Mouse (Mus musculus): ENCODE measurements around the gene Hal.

Gene Hal

DNA sequence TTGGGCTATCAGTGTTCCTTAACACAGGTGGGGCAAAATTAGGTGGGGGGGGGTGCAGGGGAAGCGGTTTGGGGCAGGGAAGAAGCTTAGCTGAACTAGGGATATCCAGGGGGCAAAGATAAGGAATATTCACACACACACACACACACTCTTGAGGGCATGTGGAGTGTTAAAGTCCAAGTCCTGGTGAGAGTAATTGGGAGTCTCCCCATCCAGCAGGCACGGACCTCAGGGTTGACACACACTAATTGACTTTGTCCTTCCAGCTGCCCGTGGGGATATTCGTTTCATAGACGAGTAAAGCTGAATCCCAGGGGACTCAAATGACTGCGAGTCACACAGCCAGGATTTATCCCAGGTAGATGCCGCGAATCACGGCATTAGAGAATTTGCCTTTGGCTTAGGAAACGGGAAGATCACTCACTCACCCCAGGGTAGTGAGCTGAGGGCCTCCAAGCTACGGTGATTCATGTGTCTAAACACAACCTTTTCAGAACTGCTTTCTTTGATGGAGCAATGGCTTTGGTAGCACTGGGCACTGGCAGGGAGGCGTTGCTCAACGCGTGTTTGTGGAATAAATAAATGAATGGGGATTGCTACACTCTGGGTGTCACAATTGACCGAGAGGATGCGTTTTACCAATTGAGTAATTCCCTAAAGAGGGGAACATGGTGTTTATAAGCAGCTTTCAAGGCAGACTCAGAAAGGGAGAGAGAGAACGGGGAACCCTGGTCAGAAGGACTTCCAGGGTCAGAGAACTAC, at the start of gene Hal:
Gene Hal, plus strand, starts transcription at position 703 of the 762 bp plus-strand sequence.
- DNase-seq (ENCODE audit: low read depth): no peak

DNA sequence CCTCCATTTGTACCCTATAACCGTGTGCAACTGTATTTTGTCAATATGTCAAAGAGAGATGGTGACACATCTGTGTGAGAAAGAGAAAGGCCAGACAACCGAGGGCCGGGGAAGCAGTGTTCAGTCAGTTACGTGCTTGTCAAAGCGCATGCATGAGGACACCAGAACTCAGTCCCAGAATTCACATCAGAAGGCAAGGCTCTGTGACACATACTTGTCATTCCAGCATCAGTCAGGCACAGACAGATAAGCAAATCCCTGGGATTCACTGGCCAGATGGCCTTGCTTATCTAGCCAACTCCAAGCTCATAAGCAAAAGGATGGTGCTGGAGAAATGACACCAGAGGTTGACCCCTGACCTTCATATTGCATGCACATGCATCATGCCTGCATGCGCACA, 47.1 kb upstream of the Hal start:
- no peak for DNase-seq (ENCODE audit: low read depth)

DNA sequence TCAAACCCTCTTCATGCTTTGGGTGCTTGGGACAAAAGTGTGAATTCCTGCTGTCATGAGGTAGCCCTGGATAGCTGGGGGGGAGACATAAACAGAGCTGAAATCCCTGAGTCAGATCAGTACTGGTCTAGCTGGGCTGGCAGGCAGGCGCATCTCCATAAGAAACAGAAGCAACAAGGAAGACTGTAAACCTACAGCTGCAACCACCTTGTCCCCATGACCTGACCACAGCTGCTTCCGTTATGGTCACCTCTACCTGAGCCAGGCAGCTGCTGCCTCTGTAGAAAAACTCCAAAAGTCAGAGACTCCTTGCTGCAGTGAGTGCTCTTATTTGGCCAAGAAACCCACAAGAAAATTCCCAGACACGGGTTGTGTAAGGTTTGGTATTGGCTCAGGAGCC, 46.4 kb upstream of the Hal start:
- DNase-seq (ENCODE audit: low read depth): peak; percentile 37

DNA sequence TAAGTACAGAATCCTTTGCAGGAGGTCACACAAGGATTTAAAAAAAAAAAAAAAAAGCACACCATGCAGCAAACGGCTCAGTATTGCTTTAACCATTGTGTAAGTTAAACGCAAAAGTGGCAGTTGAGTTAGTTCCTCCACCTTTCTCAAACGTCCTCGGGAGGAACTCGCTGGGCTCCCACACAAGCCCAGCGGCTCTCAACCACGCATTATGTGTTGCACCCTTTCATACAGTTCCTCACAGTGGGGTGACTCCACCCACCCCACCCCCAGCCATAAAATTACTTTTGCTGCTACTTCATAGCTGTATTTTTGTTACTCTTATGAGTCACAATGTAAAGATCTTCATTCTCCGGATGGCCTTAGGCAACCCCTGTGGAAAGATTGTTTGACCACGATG, 44.2 kb upstream of the Hal start:
- peak; percentile 36 for DNase-seq (ENCODE audit: low read depth)

DNA sequence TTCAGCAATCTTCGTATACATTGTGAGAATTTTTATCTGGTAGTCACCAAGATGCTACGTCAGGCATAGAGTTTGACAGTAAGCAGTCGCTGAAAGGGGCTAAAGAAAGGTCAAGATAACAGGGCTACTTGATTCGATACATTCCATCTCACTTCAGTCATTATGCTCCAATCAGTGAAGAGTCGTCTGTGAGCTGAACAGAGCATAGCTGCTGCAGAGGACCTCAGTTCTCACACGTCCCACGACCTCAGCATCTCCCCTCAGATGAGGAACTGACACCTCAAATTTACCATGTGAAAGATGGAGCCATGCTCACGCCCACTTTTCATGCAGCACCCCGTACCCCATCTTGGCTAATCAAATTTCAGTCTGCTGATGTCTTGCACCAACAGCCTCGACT, 41.2 kb upstream of the Hal start:
- peak; percentile 9 for DNase-seq (ENCODE audit: low read depth)

DNA sequence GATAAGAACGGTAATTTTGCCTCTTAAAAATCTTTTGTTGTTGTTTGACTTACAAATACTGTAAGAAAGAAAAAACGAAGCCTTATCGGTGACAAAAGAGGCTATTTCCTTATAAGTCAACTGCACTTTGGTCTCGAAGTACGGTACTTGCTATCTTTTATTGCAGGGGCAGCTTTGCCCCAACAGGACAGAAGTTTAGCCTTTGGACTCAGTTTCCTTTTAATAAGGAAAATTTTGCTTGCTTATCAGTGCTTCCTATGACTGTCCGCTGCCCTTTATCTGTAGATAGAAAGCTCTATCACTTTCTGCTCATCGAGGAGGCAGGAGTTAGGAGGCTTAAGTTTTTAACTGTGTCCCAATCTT, 33.9 kb upstream of the Hal start:
- no peak for DNase-seq (ENCODE audit: low read depth)

DNA sequence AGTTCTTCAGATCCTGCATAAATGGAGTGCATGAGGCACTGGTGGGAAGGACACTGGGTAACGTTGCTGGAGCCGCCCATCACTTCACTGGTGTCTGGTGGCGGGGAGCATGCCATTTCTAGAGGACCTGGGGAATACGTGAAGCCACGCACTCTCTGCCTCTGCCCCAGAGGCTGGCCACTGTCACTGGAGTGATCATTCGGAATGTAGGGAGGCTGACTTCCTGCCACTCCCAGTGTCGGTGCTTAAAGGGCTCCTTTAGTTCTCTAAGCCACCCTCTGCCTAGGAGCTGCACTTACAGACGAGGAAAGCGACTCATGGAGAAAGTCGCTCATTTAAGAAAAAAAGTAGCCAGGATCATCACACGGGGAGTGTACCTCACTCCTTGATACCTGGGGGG, 28.5 kb upstream of the Hal start:
- no peak for DNase-seq (ENCODE audit: low read depth)

DNA sequence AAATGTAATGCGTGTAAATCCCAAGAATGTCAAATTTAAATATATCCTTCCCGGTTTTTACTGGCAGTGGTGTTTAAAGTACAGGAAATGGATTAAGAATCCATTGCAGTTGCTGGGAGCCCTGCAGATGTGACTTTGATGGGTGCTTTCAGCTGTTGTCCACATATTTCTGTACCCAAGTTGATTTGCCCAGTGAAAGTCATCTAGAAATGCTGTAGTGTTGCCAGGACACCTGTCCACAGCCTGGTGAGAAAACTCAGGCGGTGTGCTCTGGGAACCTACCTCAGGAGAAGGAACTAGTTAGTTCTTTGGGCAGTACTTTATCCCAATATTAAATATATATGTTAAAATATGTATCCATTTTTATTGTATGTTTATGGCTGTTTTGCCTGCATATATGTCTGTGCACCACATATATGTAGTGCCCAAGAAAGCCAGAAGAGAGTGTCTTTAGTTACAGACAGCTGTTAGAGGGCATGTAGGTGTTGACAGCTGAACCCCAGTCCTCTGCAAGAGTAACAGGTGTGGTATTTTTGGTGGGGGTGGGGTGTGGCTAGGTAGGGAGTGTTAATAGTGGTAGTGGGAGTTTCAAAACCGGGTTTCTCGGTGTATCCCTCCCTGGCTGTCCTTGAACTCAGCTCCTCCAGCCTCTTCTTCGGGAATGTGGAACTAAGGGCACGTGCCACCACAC, 25.7 kb upstream of the Hal start:
- no peak for DNase-seq (ENCODE audit: low read depth)

DNA sequence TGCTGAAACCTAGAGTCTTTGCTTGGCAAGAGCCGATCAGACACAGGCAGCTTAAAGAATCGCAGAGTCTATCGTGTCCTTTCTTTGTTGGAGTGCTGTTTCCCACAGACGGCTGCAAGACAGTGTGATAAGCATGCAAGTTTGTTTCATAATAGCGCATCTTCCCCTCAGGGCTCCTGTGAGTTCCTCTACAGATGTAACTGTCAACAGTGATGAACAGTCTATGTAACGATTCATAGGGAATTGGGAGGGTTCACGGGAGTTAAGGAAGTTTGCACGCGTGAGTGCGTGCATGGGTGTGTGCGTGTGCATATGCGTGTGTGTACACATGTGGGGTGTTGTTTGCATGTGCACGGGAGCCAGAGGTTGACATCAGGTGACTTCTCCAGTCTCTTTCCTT, 25.0 kb upstream of the Hal start:
- DNase-seq (ENCODE audit: low read depth): no peak

DNA sequence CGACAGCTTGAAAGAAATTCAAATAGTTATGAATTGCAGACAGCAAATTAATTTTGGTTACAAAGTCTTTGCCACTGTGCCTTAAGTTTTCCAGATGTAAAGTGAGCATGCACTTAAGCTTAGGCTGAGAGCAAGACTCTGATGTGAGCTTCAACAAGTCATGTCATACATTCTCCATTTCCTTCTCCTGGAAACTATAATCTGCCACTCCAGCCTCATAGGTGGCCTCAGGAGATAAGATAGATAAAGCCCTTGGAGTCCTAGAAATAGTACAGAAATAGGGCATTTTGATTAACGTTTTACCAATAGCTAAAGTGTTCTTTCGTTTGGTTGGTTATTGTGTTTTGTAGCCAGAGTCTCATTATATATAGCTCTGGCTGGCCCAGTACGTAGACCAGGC, 21.3 kb upstream of the Hal start:
- DNase-seq (ENCODE audit: low read depth): no peak

DNA sequence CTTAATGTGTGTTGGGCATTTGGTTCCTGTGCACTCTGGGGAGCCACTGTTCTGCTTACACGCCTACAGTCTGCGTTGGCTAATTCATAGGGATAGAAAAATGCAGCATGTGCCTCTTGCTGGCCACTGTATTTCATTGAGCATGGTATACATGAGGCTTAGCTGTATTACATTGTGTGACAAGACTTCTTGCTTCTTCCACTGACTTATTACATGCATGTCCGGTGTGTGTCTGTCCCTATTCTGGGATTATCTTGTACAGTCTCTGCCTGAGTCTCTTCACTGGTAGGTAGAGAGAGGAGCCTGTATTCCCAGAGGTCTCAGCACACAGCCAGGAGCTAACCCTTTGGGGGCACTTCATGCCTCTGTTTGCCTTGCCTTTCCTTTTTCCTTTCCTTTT, 20.8 kb upstream of the Hal start:
- DNase-seq (ENCODE audit: low read depth): peak; percentile 63

DNA sequence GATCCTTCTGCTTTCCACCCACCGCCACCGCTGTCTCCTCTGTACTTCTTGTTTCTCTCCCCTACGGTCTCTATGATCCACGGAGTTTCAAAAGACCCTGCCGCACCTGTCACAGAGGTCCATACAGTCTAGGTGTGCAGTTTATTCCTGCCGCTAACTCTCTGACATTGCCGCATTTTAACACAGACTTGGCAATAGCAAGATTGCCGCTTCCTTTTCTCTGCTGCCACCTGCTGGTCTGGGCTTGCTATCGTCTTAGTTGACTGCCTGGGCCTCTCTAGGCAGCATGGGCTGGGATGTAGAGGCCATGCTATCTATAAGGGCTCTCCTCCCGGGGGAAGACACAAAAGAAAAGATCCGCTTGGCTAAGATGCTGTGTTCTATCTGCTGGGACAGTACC, 17.2 kb upstream of the Hal start:
- peak; percentile 91 for DNase-seq (ENCODE audit: low read depth)

DNA sequence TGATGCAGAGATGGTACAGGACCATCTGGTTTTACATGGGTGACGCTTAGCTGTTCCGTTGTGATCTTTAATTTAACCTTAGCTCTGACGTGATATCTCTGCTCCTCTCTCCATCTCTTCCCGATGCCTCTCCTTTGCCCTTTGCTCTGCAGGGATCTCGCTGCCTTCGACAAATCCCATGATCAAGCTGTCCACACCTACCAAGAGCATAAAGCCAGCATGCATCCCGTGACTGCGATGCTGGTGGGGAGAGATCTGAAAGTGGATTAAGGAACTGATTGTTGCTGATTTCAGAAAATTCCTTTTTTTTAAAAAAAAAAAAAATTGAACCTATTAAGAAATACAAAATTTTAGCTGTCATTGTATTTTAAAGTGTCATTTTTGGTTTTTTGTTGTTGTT, 4.1 kb upstream of the Hal start:
- DNase-seq (ENCODE audit: low read depth): no peak

DNA sequence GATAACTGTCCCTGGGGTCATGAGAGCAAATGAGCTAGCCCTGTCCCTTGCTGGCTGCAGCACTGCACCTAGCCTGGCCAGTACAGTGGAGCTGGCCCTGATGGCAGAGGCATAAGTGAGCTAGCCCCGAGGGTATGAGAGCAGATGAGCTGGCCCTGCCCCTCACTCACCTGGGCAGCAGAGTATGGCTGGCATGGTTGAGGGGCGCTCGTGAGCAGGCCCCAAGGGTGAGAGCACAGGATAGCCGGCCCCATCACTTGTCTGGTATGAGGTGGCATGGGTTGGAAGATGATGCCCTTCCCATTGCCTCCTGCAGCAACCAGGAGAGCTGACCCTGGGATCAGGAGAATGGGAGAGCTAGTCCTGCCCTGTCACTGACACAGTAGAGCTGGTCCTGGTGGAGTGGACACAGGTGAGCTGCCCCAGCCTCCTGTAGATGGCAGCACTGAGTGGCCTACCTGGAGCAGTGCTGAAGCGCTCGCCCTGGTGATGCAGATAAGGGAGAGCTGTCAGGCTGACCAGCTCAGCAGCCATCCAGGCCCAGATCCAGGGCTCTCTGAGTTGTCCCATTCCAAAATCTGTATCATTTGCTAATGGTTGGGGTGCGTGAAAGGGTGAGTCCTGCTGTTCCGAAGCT, 3.4 kb upstream of the Hal start:
- peak; percentile 60 for DNase-seq (ENCODE audit: low read depth)

DNA sequence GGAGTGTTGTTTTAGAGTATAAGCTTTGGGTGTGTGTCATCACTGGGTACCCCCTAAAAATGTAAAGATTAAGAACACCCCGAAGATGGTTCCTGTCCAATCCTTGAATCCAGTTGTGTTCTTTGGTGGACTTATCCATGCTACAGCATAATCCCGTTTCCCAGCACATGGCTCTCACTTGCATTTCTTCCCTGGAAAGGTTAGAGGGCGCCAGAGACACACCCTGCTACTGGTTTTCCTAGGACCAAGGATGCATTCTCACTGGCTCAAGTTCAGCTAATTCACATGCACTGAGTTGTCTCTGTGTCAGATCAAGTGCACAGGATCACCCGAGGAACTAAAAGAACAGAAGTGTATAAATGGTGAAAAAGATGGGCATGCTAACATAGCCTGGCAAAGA, 1.9 kb upstream of the Hal start:
- DNase-seq (ENCODE audit: low read depth): peak; percentile 14

DNA sequence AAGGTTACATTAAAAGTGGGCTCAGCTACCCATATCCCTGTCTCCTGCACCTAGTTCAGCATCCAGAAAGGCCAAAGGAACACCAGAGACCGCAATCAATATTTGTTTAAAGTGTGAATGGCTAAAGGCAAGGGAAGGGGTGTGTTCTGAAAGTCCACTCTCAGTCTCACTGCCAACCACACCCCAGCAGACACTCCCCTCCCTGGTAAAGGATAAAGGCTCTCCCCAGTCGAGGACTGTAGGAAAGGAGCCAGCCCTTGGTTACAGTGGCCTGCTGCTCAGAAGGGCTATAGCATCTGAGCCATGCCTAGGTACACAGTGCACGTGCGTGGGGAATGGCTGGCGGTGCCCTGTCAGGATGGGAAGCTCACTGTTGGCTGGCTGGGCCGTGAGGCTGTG, 259 bp downstream of the Hal start:
- DNase-seq (ENCODE audit: low read depth): no peak

DNA sequence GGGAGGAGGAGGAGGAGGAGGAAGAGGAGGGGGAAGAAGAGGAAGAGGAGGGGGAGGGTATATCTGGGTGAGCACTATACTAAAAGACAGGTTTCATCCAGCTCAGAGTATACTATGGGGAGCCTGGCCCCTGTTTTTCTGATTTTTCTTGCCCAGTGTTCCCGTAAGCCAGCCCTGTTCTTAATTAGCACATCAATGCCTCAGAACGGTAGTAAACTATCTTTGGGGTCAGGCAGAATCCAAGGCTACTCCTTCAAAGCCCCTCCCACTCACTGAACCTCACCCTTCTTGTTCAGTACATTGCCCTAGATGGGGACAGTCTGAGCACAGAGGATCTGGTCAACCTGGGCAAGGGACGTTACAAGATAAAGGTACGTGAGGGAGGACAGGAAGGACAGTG, 1.9 kb downstream of the Hal start:
- no peak for DNase-seq (ENCODE audit: low read depth)

DNA sequence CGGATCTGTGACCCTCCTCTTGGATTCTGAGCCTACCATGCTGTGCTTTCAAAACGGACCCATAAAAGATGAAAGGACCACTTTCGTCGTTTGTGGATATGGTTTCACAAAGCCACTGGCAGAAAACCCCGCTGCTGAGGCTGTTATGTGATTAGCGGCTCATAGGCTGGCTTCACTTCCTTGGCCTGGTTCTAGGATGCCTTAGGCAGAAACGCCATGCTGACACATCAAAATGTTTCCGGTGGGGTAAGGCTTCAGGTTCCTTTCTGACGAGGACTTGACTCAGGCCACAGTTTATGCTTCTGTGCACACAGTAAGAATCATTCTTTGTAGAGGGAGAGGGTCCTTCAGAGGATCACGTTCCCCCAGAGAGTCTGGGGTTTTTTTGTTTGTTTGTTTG, 12.3 kb downstream of the Hal start:
- peak; percentile 11 for DNase-seq (ENCODE audit: low read depth)

DNA sequence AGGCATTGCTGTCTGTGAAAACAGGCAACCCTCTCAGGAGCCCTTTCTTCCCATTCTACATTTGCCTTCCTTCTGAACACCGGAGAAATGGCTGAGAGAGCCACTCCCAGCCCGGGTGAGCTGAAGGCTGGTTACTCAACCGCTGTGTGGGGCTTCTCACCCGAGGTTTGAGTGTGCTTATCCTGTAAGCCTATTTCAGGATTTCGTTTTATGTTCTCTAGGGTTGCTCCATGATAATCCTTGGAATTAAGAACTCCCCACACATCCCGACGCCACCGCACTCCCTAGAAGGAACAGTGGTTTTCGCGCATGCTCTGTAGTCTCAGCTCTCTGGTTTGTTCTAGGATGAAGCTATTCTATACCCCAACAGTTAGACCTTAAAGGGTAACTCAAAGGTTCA, 12.8 kb downstream of the Hal start:
- DNase-seq (ENCODE audit: low read depth): no peak

DNA sequence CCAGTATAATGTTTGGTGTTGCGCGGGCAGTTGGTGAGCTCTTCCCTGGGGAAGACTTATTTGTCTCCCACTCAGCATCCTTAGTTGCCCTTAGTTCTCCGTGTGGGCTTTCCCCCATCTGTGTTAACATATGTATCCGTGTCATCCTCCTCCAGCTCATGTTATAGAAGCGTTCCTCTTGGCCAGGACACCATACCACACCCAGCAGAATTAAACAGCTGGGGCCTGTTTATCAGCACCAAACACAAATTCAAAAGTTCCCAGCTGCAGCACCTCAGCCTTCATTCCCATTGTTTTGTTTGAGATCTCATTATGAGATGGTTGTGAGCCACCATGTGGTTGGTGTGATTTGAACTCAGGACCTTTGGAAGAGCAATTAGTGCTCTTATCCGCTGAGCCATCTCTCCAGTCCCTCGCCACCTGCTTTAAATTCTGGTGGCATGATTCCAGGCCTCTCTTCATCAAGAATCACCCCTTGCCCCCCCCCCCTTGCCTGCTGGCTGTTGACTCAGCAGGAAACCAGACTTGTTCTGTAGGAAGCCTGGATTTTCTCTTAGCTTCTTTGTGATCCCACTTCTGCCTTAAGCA, 19.9 kb downstream of the Hal start:
- no peak for DNase-seq (ENCODE audit: low read depth)

DNA sequence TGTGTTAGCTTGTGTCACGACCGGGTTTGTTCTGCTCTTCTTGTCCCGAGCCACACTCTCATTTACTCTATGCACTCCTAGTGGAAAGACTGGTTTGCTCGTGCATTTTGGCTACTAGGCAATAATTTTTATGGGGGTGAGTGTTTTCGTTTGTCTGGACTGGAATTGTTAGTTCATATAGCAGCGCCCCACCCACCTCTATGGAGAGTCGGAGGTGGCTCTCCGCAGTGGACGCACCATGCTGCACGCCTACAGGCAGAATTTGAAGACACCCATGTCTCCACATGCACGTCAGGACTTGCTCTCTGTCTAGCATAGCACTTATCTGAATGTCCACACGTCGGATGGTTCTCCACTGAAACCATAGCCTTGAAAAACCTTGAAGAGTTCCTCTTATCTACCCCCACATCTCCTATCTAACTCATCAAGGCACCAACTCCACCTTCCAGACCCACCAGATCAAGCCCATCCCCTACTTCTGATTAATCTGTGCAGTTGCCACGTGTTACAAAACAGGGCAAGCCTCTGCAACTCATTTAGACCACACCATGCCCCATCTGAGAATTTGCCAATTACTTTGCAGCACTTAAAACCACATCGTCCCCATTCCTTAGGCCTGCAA, 21.1 kb downstream of the Hal start:
- no peak for DNase-seq (ENCODE audit: low read depth)

DNA sequence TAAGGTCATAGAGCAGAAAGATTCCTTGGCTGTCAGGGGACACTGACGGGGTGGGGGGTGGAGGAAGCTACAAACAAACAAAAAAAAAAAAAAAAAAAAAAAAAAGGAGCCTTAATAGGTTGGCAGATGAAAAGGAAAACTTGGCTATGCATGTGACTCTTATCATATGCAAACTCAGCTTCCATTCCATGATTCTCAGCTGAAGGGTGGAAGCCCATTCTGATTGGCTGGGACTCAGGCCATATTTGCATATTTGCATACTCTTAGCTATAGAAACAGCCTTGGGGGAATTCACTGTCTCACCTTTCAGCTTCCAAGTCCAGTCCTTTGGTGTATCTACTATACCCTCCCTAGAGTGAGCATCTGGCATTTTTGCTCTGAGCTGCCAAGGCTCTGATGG, 26.9 kb downstream of the Hal start:
- no peak for DNase-seq (ENCODE audit: low read depth)

DNA sequence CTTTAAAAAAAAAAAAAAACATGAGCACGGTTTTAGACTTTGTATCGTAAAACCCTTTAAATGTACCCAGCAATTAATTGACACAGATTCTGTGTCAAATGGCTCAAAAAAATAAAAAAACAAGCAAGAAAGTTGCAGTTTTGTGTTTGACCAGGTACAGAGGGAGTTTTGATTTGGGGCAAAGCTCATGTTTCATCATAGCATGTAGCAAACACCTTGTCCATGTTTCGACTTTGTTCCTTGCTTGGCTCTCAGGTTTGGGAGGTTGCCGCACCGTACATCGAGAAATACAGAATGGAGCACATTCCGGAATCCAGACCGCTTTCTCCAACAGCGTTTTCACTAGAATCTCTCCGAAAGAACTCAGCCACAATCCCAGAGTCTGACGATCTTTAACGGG, 27.4 kb downstream of the Hal start:
- no peak for DNase-seq (ENCODE audit: low read depth)
